Mouse (Mus musculus) limb, embryonic 14.5 days (tissue): ENCODE measurements around the gene Gper1. TPM values are rescaled to one million over a fixed set of nuclear protein-coding genes. Genes with fewer than 3 reads are reported as not detected.

ENCODE experiments used
- ATAC-seq: fragments of 200-750 bp; cut with Nextera tagmentation; 2 replicates; pipeline ENCODE4 v1.8.0; 2017; ENCODE audit warnings: low read depth, moderate number of reproducible peaks, moderate TSS enrichment; ENCODE audit not compliant: low FRiP score
- DNase-seq: peaks from one replicate; pipeline ENCODE4 v3.0.0-alpha.2; 2015; ENCODE audit warnings: low spot score
- H3K27ac ChIP-seq: fragments of 300-500 bp; sonication (generic); replicated peaks from 2 replicates; pipeline ENCODE4 v1.5.1; 2014; ENCODE audit warnings: low read depth, mild to moderate bottlenecking, low read length, moderate library complexity, mixed read lengths
- H3K27me3 ChIP-seq: fragments of 300-500 bp; sonication (generic); 2 replicates; pipeline ENCODE4 v1.6.1; 2014; ENCODE audit warnings: low read length, mixed read lengths; ENCODE audit not compliant: control insufficient read depth, insufficient read depth
- H3K36me3 ChIP-seq: fragments of 300-500 bp; sonication (generic); 2 replicates; pipeline ENCODE4 v1.6.1; 2014; ENCODE audit warnings: mild to moderate bottlenecking, low read length, moderate library complexity, mixed read lengths; ENCODE audit not compliant: control insufficient read depth, insufficient read depth
- H3K4me1 ChIP-seq: fragments of 300-500 bp; sonication (generic); 2 replicates; pipeline ENCODE4 v1.6.1; 2014; ENCODE audit warnings: antibody characterized with exemption, low read length, mixed read lengths; ENCODE audit not compliant: control insufficient read depth, insufficient read depth
- H3K4me2 ChIP-seq: fragments of 300-500 bp; sonication (generic); replicated peaks from 2 replicates; pipeline ENCODE4 v1.6.1; 2014; ENCODE audit warnings: low read depth, mild to moderate bottlenecking, low read length, moderate library complexity; ENCODE audit not compliant: severe bottlenecking
- H3K4me3 ChIP-seq: fragments of 300-500 bp; sonication (generic); replicated peaks from 2 replicates; pipeline ENCODE4 v1.5.1; 2014; ENCODE audit warnings: low read length
- H3K9ac ChIP-seq: fragments of 300-500 bp; sonication (generic); 2 replicates; pipeline ENCODE4 v1.6.1; 2014; ENCODE audit warnings: mild to moderate bottlenecking, low read depth, low read length, moderate library complexity; ENCODE audit not compliant: severe bottlenecking
- H3K9me3 ChIP-seq: fragments of 300-500 bp; sonication (generic); 2 replicates; pipeline ENCODE4 v1.6.1; 2016; ENCODE audit warnings: low read length; ENCODE audit not compliant: control insufficient read depth
- POLR2A ChIP-seq: fragments of 200-500 bp; IDR thresholded peaks from 2 replicates; pipeline ENCODE4 v1.8.0; 2012; ENCODE audit warnings: inconsistent platforms, mild to moderate bottlenecking, moderate library complexity, borderline replicate concordance; ENCODE audit not compliant: insufficient read depth, insufficient read length; ENCODE audit errors: extremely low read depth
- WGBS: fragments of 180-500 bp; shearing (Covaris S2); extraction: QIAGEN DNeasy Blood & Tissue Kit; methylation state at CpG from one replicate; pipeline ENCODE4 v1.1.7; 2014; 5-methylcytosine and 5-hydroxymethylcytosine counted together
- polyA plus RNA-seq, 2 experiments: library from polyadenylated mRNA; depleted of rRNA in 1 of 2; stranded (reverse) in 1 of 2; unstranded in 1 of 2; fragments of >200 nt; fragmentation: Nextera tagmentation in 1 of 2; extraction: Ambion mirVana in 1 of 2; gene quantifications; 2 replicates each; pipeline versions ENCODE4 v1.2.1 to v1.2.3; 2012 to 2014

Gene Gper1
- polyA plus RNA-seq, 2 experiments, result 4.7 to 6.7 TPM

DNA sequence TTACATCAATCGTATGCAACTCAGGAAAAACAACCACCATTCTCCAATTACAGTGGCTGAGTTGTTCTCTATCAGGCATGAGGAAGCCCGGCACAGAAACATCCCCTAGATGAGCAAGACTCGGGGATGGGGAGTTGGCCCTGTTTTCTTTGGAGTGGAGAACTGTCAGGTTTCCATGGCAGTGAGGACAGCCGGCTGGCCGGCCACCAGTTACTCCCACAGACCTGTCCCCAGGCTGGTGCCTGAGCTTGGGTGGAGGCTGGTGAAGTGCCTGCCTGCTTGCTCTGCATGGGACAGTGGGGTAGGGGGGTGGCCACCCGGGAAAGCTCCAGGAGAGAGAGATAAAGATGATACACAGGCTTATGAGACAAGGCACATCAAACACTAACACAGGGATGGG, 25.1 kb downstream of the Gper1 start:
- Histone ChIP-seq H3K4me1 (no peaks in the 10 kb centered on the region), H3K9me3 (no peaks in the 10 kb centered on the region), H3K27me3 (no peaks in the 10 kb centered on the region), H3K4me3 (no peak overlapping the region), H3K9ac (no peak overlapping the region), H3K4me2 (no peak overlapping the region), H3K27ac (no peak overlapping the region), H3K36me3 (peaks cover 7% of the 10 kb centered on the region; the same call in 1 of the 2 replicates)
- ATAC-seq, result no peak
- DNase-seq, result no peak
- 69% methylated on average over 6 of the region's 6 CpGs for WGBS
- no peak for TF ChIP-seq POLR2A

DNA sequence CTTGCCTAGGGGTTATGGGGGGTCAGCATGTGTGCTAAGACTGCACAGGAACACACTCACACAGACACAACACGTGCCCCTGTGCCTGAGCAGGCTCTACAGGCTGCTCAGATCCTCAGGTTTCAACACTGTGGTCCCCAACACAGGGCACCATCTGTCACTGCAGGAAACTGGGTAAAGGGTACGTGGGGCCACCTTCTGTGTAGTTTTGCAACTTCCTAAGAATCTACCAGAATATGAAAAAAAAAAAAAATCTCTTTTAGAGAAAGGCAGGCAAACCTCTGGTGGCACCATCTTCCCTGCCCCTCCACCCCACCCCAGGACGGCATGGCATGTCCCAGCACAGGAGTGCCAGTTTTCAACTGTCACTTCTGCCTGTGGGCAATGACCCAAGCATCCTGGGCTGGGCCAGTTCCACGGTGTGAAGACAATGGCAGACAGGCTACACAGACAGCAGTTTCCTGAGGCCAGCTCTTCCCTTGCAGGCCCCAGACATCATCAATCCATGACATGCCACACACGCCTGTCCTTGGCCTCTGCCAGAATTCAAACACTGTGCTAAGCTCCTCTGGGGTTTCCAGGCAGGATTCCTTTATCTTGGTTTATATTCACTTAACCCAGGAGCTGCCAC, 26.3 kb downstream of the Gper1 start:
- WGBS, result 65% methylated on average over 5 of the region's 5 CpGs
- no peak for DNase-seq
- peak overlapping the region; percentile 1; the same call in 1 of the 2 replicates for H3K9ac ChIP-seq

DNA sequence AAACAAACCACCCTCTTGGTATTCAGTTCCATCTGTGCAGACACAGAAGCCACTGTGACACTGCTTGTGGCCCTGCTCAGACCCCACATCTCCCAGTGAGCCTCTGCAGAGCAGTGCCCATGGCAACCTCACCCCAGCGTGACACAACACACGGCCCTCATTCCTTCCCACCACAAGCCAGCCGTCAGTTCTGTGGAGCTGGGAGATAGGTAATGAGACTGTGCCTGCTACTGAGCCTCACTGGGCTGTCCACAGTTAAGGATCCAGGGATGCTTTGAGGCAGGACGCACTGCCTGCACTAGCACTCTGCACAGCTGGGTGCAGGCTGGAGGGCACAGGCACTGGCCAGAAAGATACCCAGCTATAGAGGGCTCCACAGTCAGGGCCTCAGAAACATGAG, 27.0 kb downstream of the Gper1 start:
- Histone ChIP-seq H3K9me3 (no peaks in the 10 kb centered on the region), H3K27ac (no peak overlapping the region), H3K4me1 (no peaks in the 10 kb centered on the region), H3K36me3 (peaks cover 12% of the 10 kb centered on the region; the same call in 1 of the 2 replicates), H3K9ac (peak overlapping the region; percentile 1; the same call in 1 of the 2 replicates), H3K27me3 (no peaks in the 10 kb centered on the region), H3K4me3 (no peak overlapping the region), H3K4me2 (no peak overlapping the region)
- DNase-seq, result no peak
- 54% methylated on average over 4 of the region's 4 CpGs for WGBS
- ATAC-seq, result no peak
- no peak for TF ChIP-seq POLR2A

More for the DNA sequence above, 26.3 kb downstream of the Gper1 start:
- no peak for ATAC-seq
- no peak for TF ChIP-seq POLR2A
- H3K9me3 ChIP-seq, result no peaks in the 10 kb centered on the region
- H3K36me3 ChIP-seq, result peaks cover 9% of the 10 kb centered on the region; the same call in 1 of the 2 replicates
- H3K4me1 ChIP-seq, result no peaks in the 10 kb centered on the region
- no peak overlapping the region for H3K4me2 ChIP-seq
- no peaks in the 10 kb centered on the region for H3K27me3 ChIP-seq
- H3K4me3 ChIP-seq, result no peak overlapping the region
- H3K27ac ChIP-seq, result no peak overlapping the region

DNA sequence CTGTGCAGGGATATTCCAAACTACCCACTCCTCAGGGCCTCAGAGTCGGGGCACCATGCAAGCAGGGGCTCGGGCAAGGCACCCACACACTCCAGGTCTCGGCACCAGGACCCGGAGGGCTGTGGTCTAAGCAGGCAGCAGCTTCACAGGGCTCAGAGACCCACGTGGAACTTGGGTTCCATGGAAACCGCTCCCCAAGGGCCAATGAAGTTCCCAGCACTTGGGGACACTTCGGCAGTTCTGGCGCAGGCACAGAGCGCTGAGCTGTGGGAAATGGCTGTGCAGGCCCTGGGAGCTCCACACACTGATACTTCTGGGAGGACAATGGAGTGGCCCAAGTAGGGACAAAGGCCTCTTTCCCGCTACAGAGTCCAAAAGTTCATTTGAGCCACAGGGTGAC, 30.1 kb downstream of the Gper1 start:
- Histone ChIP-seq H3K27me3 (no peaks in the 10 kb centered on the region), H3K4me1 (no peaks in the 10 kb centered on the region), H3K36me3 (peaks cover 16% of the 10 kb centered on the region), H3K9ac (no peak overlapping the region), H3K27ac (no peak overlapping the region), H3K4me3 (no peak overlapping the region), H3K4me2 (no peak overlapping the region), H3K9me3 (no peaks in the 10 kb centered on the region)
- DNase-seq (no peak), ATAC-seq (no peak)
- 83% methylated on average over 10 of the region's 10 CpGs for WGBS
- TF ChIP-seq POLR2A, result no peak

DNA sequence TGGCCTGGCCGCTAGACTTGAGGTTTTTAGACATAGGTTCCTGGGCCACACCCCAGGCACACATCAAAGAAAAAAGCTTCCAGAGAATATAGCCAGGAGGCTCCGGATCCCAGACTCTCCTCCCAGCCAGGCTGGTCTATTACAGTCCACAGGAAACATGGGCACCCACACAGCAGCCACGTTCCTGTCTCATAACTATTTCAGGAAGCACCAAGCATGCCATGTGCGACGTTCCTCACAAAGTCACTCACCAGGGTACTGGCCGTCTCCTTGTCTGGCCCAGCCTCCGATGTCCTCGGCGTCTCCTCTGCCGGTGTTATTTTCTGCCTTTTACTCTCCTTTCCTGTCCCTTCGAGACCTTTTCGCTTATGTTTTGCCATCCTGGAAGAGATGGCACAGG, 32.2 kb downstream of the Gper1 start:
- Histone ChIP-seq H3K27me3 (no peaks in the 10 kb centered on the region), H3K36me3 (peaks cover 16% of the 10 kb centered on the region), H3K27ac (no peak overlapping the region), H3K9me3 (no peaks in the 10 kb centered on the region), H3K4me2 (no peak overlapping the region), H3K4me1 (peaks cover 5% of the 10 kb centered on the region; the same call in 1 of the 2 replicates), H3K9ac (no peak overlapping the region), H3K4me3 (no peak overlapping the region)
- no peak for TF ChIP-seq POLR2A
- ATAC-seq, result no peak
- DNase-seq, result no peak
- WGBS, result 89% methylated on average over 12 of the region's 12 CpGs
